Mouse (Mus musculus) MEL (cell line): Measurements from ENCODE around the gene Sap25. TPM values are rescaled to one million over a fixed set of nuclear protein-coding genes. Genes with fewer than 3 reads are reported as not detected.
A peak's percentile ranks its signal among the peaks of the same experiment; 100 is the strongest.

ENCODE experiments used
- DNase-seq: peaks from one replicate; pipeline ENCODE4 v3.0.0; 2011; ENCODE audit warnings: low read depth, low spot score
- H3K27ac ChIP-seq: 2 replicates; pipeline ENCODE4 v1.5.1; 2012; ENCODE audit warnings: low read depth, mild to moderate bottlenecking, control low read depth, low read length, moderate library complexity; ENCODE audit not compliant: control insufficient read depth
- H3K27me3 ChIP-seq, 2 experiments: fragments of 150-350 bp in 1 of 2; sonication (generic) in 1 of 2; 2 replicates each; pipeline ENCODE4 v1.6.1; 2012; ENCODE audit warnings: low read length in 2 of 2, mild to moderate bottlenecking in 2 of 2, improper control_type of control experiment in 1 of 2, moderate library complexity in 1 of 2; ENCODE audit not compliant: insufficient read depth in 2 of 2, control insufficient read depth in 1 of 2
- H3K36me3 ChIP-seq, 2 experiments: 2 replicates each; pipeline ENCODE4 v1.6.1; 2012 to 2014; ENCODE audit warnings: low read length in 2 of 2, improper control_type of control experiment in 1 of 2, inconsistent platforms in 1 of 2, mild to moderate bottlenecking in 1 of 2; ENCODE audit not compliant: insufficient read depth in 2 of 2, control insufficient read depth in 1 of 2
- H3K4me1 ChIP-seq, 2 experiments: fragments of 150-350 bp in 1 of 2; sonication (generic) in 1 of 2; 2 replicates each; pipeline ENCODE4 v1.6.1; 2012; ENCODE audit warnings: low read length in 2 of 2, improper control_type of control experiment in 1 of 2, mild to moderate bottlenecking in 1 of 2; ENCODE audit not compliant: insufficient read depth in 2 of 2, control insufficient read depth in 1 of 2
- H3K4me3 ChIP-seq, 2 experiments: fragments of 150-350 bp in 1 of 2; sonication (generic) in 1 of 2; 2 replicates each; pipeline ENCODE4 v1.5.1; 2012; ENCODE audit warnings: low read depth in 2 of 2, low read length in 2 of 2, mild to moderate bottlenecking in 2 of 2, moderate library complexity in 2 of 2, control low read depth in 1 of 2, improper control_type of control experiment in 1 of 2; ENCODE audit not compliant: control insufficient read depth in 1 of 2, insufficient read depth in 1 of 2
- H3K79me2 ChIP-seq: 2 replicates; pipeline ENCODE4 v1.6.1; 2012; ENCODE audit warnings: mild to moderate bottlenecking, low read length, moderate library complexity; ENCODE audit not compliant: control insufficient read depth, poor library complexity, insufficient read depth
- H3K9ac ChIP-seq: 2 replicates; pipeline ENCODE4 v1.6.1; 2012; ENCODE audit warnings: low read depth, mild to moderate bottlenecking, control low read depth, low read length, moderate library complexity; ENCODE audit not compliant: control insufficient read depth, poor library complexity, severe bottlenecking
- H3K9me3 ChIP-seq: fragments of 150-350 bp; sonication (generic); replicated peaks from 2 replicates; pipeline ENCODE4 v1.6.1; 2012; ENCODE audit warnings: mild to moderate bottlenecking, low read length, improper control_type of control experiment, moderate library complexity; ENCODE audit not compliant: insufficient read depth
- BHLHE40 ChIP-seq: IDR thresholded peaks from 2 replicates; pipeline ENCODE4 v1.6.1; 2012; ENCODE audit warnings: low read depth, mild to moderate bottlenecking, inconsistent platforms, low read length, improper control_type of control experiment, borderline replicate concordance
- CTCF ChIP-seq, 3 experiments: IDR thresholded peaks in 2 of 3; conservative IDR thresholded peaks in 1 of 3; 2 replicates each; pipeline ENCODE4 v1.5.1; 2011 to 2012; ENCODE audit warnings: low read length in 3 of 3, low read depth in 2 of 3, mild to moderate bottlenecking in 2 of 3, improper control_type of control experiment in 1 of 3, inconsistent platforms in 1 of 3, mixed read lengths in 1 of 3, moderate library complexity in 1 of 3; ENCODE audit not compliant: control insufficient read depth in 1 of 3, insufficient read depth in 1 of 3, poor library complexity in 1 of 3, severe bottlenecking in 1 of 3
- E2F4 ChIP-seq: IDR thresholded peaks from 2 replicates; pipeline ENCODE4 v1.6.1; 2011; ENCODE audit warnings: low read depth, low read length, improper control_type of control experiment, borderline replicate concordance
- ELF1 ChIP-seq: IDR thresholded peaks from 2 replicates; pipeline ENCODE4 v1.6.1; 2014; ENCODE audit warnings: low read depth, mild to moderate bottlenecking, inconsistent platforms, low read length, improper control_type of control experiment, moderate library complexity
- GATA1 ChIP-seq: IDR thresholded peaks from 2 replicates; pipeline ENCODE4 v1.6.1; 2011; ENCODE audit warnings: low read depth, low read length, improper control_type of control experiment
- KAT2A ChIP-seq: conservative IDR thresholded peaks from 2 replicates; pipeline ENCODE4 v1.6.1; 2012; ENCODE audit warnings: low read depth, low read length, improper control_type of control experiment, inconsistent platforms
- MAZ ChIP-seq: IDR thresholded peaks from 2 replicates; pipeline ENCODE4 v1.6.1; 2012; ENCODE audit warnings: low read depth, mild to moderate bottlenecking, inconsistent platforms, low read length, improper control_type of control experiment
- MYB ChIP-seq: IDR thresholded peaks from 2 replicates; pipeline ENCODE4 v1.6.1; 2011; ENCODE audit warnings: mild to moderate bottlenecking, low read depth, low read length, improper control_type of control experiment
- MYC ChIP-seq: IDR thresholded peaks from 2 replicates; pipeline ENCODE4 v1.6.1; 2011; ENCODE audit warnings: low read depth, mild to moderate bottlenecking, low read length, improper control_type of control experiment, moderate library complexity
- NELFE ChIP-seq: IDR thresholded peaks from 2 replicates; pipeline ENCODE4 v1.6.1; 2011; ENCODE audit warnings: low read depth, low read length, improper control_type of control experiment
- NRF1 ChIP-seq: IDR thresholded peaks from 2 replicates; pipeline ENCODE4 v1.6.1; 2014; ENCODE audit warnings: low read depth, mild to moderate bottlenecking, inconsistent platforms, low read length, improper control_type of control experiment, moderate library complexity; ENCODE audit not compliant: poor library complexity, insufficient read depth, severe bottlenecking
- POLR2A ChIP-seq, 2 experiments: IDR thresholded peaks; 2 replicates each; pipeline ENCODE4 v1.6.1; 2011 to 2012; ENCODE audit warnings: low read length in 2 of 2, mild to moderate bottlenecking in 2 of 2, control low read depth in 1 of 2, improper control_type of control experiment in 1 of 2, low read depth in 1 of 2, moderate library complexity in 1 of 2; ENCODE audit not compliant: control insufficient read depth in 1 of 2, insufficient read depth in 1 of 2, poor library complexity in 1 of 2
- POLR2AphosphoS2 ChIP-seq: IDR thresholded peaks from 2 replicates; pipeline ENCODE4 v1.6.1; 2011; ENCODE audit warnings: low read length, improper control_type of control experiment
- RAD21 ChIP-seq: IDR thresholded peaks from 2 replicates; pipeline ENCODE4 v1.6.1; 2011; ENCODE audit warnings: mild to moderate bottlenecking, low read depth, low read length, improper control_type of control experiment
- SIN3A ChIP-seq: IDR thresholded peaks from 2 replicates; pipeline ENCODE4 v1.6.1; 2012; ENCODE audit warnings: low read length, improper control_type of control experiment, inconsistent platforms
- UBTF ChIP-seq: IDR thresholded peaks from 2 replicates; pipeline ENCODE4 v1.6.1; 2012; ENCODE audit warnings: low read depth, mild to moderate bottlenecking, inconsistent platforms, low read length, improper control_type of control experiment, moderate library complexity, borderline replicate concordance; ENCODE audit not compliant: insufficient read depth
- USF1 ChIP-seq: IDR thresholded peaks from 2 replicates; pipeline ENCODE4 v1.6.1; 2014; ENCODE audit warnings: low read depth, mild to moderate bottlenecking, inconsistent platforms, low read length, improper control_type of control experiment, moderate library complexity
- ZMIZ1 ChIP-seq: IDR thresholded peaks from 2 replicates; pipeline ENCODE4 v1.6.1; 2012; ENCODE audit warnings: low read depth, mild to moderate bottlenecking, inconsistent platforms, low read length, improper control_type of control experiment, moderate library complexity
- polyA plus RNA-seq, 2 experiments: library from polyadenylated mRNA; stranded (reverse) in 1 of 2; unstranded in 1 of 2; fragments of >175 nt in 1 of 2; fragments of >200 nt in 1 of 2; gene quantifications; 2 replicates each; pipeline versions ENCODE4 v1.2.1 to v1.2.4; 2012; ENCODE audit warnings: low replicate concordance in 2 of 2, low read depth in 1 of 2; ENCODE audit not compliant: insufficient read length in 2 of 2, insufficient read depth in 1 of 2, missing spikeins in 1 of 2
- total RNA-seq: library from RNA; depleted of rRNA; stranded (reverse); fragments of 300-350 nt; gene quantifications from 2 replicates; pipeline ENCODE4 v1.2.3, GENCODE M21; 2012

Gene Sap25
- total and polyA plus RNA-seq, 3 experiments: 1.9 to 22.7 TPM; not detected in 1

- H3K9me3 ChIP-seq: no peaks in the 10 kb centered on the region
- peak; percentile 44 for DNase-seq
- no peak overlapping the region for H3K4me3 ChIP-seq
- H3K36me3 ChIP-seq: peaks cover 3 to 11% of the 10 kb centered on the region in 2 experiments; a peak in 3 of 4 replicates
- no peaks in the 10 kb centered on the region for H3K27me3 ChIP-seq
- H3K9ac ChIP-seq: no peak overlapping the region
- no peak overlapping the region for H3K27ac ChIP-seq
- peaks cover 2 to 11% of the 10 kb centered on the region in 2 experiments for H3K4me1 ChIP-seq
- TF ChIP-seq CTCF (IDR thresholded peaks at IDR 0.05 in 2 of 3, conservative IDR thresholded peaks at IDR 0.05 in 1 of 3; ENCODE audit: control insufficient read depth in 1 of 3, insufficient read depth in 1 of 3, low read depth in 2 of 3, low read length in 3 of 3, poor library complexity in 1 of 3, severe bottlenecking in 1 of 3) (no peak), UBTF (no peak), E2F4 (no peak), GATA1 (peak; percentile 22; the same call in 1 of the 2 replicates), MYC (no peak), MAZ (no peak), RAD21 (no peak), KAT2A (no peak), USF1 (no peak), ZMIZ1 (no peak), SIN3A (no peak), BHLHE40 (no peak), POLR2AphosphoS2 (0 out of 2 replicates have a peak, but pooled peaks have one; percentile 2), NRF1 (no peak), ELF1 (no peak)
- H3K79me2 ChIP-seq: no peaks in the 10 kb centered on the region
Observed at GRCm38 (mm10) chr5:137647827-137648601, 6.9 kb downstream of the Sap25 start.

DNA sequence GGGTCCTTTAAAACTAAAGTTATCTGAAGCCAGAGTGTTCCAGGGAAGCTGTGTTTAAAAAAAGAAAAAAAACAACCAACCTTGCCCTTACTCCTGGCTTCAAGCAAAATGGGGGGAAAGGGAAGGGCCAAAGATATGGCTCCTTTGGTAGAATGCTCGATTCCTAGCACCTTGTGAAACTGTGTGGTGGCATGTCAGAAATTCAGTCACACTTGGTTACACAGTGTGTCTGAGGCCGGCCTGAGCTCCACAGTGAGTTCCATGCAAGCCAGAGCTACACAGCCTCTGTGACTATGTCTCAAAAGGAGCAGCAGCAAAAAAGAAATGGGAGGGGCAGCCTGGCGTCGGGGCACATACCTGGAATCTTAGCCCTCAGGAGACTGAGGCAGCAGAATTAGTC is 8.1 kb downstream of the Sap25 start:
- no peak overlapping the region for H3K9ac ChIP-seq
- H3K36me3 ChIP-seq: peaks cover 3 to 11% of the 10 kb centered on the region in 2 experiments; a peak in 3 of 4 replicates
- H3K27ac ChIP-seq: no peak overlapping the region
- no peaks in the 10 kb centered on the region for H3K27me3 ChIP-seq
- H3K79me2 ChIP-seq: no peaks in the 10 kb centered on the region
- no peak overlapping the region for H3K4me3 ChIP-seq
- TF ChIP-seq NELFE (no peak), SIN3A (0 out of 2 replicates have a peak, but pooled peaks have one; percentile 22), POLR2A (IDR thresholded peaks at IDR 0.05; ENCODE audit: control insufficient read depth in 1 of 2, insufficient read depth in 1 of 2, low read depth in 1 of 2, low read length in 2 of 2, poor library complexity in 1 of 2) (0 out of 4 replicates have a peak, but pooled peaks of 1 of the 2 experiments have one; percentile 18), MAZ (no peak), MYB (no peak), NRF1 (no peak)
- H3K4me1 ChIP-seq: peaks cover 2 to 11% of the 10 kb centered on the region in 2 experiments
- no peak for DNase-seq
- no peaks in the 10 kb centered on the region for H3K9me3 ChIP-seq
